Mouse (Mus musculus): ENCODE data around the gene Gm12117. TPM values are rescaled to one million over a fixed set of nuclear protein-coding genes. Genes with fewer than 3 reads are reported as not detected.

The Gm12117 gene
- polyA plus RNA-seq, 2 experiments: not detected

GRCm38 (mm10) chr11:33226516-33226915, 50.0 kb downstream of the Gm12117 start:
- 0 out of 4 replicates have a peak, but pooled peaks cover 0 to 2% of the 10 kb centered on the region in 2 experiments for H3K4me1 ChIP-seq (replicated peaks; ENCODE audit: control insufficient read depth in 2 of 2, insufficient read depth in 2 of 2, low read length in 1 of 2)
- H3K36me3 ChIP-seq (replicated peaks; ENCODE audit: control insufficient read depth, insufficient read depth, low read depth): no peaks in the 10 kb centered on the region
- H3K27ac ChIP-seq: no peak overlapping the region
- no peaks in the 10 kb centered on the region for H3K9me3 ChIP-seq (ENCODE audit: control insufficient read depth, low read length)
- no peak overlapping the region for H3K9ac ChIP-seq (replicated peaks)
- no peak overlapping the region for H3K4me3 ChIP-seq (ENCODE audit: insufficient read depth in 1 of 2, low read depth in 2 of 2, low read length in 2 of 2)
- H3K4me2 ChIP-seq (ENCODE audit: low read depth): no peak overlapping the region
- no peak for TF ChIP-seq EP300 (IDR thresholded peaks at IDR 0.05; ENCODE audit: low read depth)
- TF ChIP-seq CTCF (IDR thresholded peaks at IDR 0.05; ENCODE audit: low read depth): no peak
- DNase-seq (ENCODE audit: low read depth in 3 of 3, low spot score in 3 of 3): no peak
- no peaks in the 10 kb centered on the region for H3K27me3 ChIP-seq (ENCODE audit: control insufficient read depth, insufficient read depth, low read length)
- WGBS (ENCODE audit: insufficient replicate concordance): 71% methylated on average over 8 of the region's 8 CpGs
- ATAC-seq (ENCODE audit: insufficient read depth): no peak

Other genes with a start within 250 kb of the Gm12117 start
- gene Fgf18, start 129.3 kb downstream of the Gm12117 start, polyA plus RNA-seq (2012; rRNA removed): 0.05 and 0.12 TPM in 2 replicates
- 0.27 TPM in 1 of 2 replicates, not detected in the other for gene Fgf18, start 129.3 kb downstream of the Gm12117 start, polyA plus RNA-seq (2014; fragmentation: Nextera tagmentation; extraction: Ambion mirVana)
- 294 and 703 TPM in 2 replicates for gene Npm1, start 113.5 kb downstream of the Gm12117 start, polyA plus RNA-seq (2012; rRNA removed)
- 654 and 676 TPM in 2 replicates for gene Npm1, start 113.5 kb downstream of the Gm12117 start, polyA plus RNA-seq (2014; fragmentation: Nextera tagmentation; extraction: Ambion mirVana)
- not detected in 2 replicates for gene Tlx3, start 73.1 kb downstream of the Gm12117 start, polyA plus RNA-seq (2012; rRNA removed)
- not detected in 2 replicates for gene Tlx3, start 73.1 kb downstream of the Gm12117 start, polyA plus RNA-seq (2014; fragmentation: Nextera tagmentation; extraction: Ambion mirVana)
- gene Ranbp17, start 237.0 kb upstream of the Gm12117 start, polyA plus RNA-seq (2012; rRNA removed): 1.4 and 1.7 TPM in 2 replicates
- gene Ranbp17, start 237.0 kb upstream of the Gm12117 start, polyA plus RNA-seq (2014; fragmentation: Nextera tagmentation; extraction: Ambion mirVana): 3.3 and 4.8 TPM in 2 replicates